Mouse (Mus musculus) adrenal gland, postnatal 10 days (tissue): ENCODE results near the gene Nfia. TPM values are rescaled to one million over a fixed set of nuclear protein-coding genes. Genes with fewer than 3 reads are reported as not detected.
A peak's percentile ranks its signal among the peaks of the same experiment; 100 is the strongest.

Experiments used
- DNase-seq: peaks from one replicate; pipeline ENCODE4 v3.0.0; 2021; ENCODE audit warnings: mixed read lengths
- total RNA-seq, 2 experiments: library from RNA; stranded (reverse); gene quantifications; 2 replicates each; pipeline ENCODE4 v1.2.3; 2021

The Nfia gene
- total RNA-seq, 2 experiments from 2014 or later = 212 to 228 TPM

DNA sequence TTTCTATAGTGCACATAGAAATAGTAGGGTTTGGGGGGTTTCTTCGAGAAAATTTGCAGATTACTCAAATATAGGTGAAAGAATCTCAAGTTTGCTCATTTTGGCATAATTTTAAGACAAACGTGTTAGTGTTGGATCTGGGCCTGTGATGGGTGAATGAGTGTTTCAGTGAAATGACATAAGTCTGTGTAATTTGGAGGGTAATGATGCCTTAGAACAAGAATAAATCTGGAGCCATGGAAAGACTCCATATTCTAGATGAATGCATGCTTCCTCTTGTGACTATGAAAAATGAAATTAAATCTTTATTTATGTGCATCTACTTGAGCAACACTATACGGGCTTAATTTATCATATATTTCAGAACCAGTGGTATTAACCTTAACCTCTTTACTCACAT is 44.2 kb downstream of the Nfia start:
- no peak for DNase-seq

DNA sequence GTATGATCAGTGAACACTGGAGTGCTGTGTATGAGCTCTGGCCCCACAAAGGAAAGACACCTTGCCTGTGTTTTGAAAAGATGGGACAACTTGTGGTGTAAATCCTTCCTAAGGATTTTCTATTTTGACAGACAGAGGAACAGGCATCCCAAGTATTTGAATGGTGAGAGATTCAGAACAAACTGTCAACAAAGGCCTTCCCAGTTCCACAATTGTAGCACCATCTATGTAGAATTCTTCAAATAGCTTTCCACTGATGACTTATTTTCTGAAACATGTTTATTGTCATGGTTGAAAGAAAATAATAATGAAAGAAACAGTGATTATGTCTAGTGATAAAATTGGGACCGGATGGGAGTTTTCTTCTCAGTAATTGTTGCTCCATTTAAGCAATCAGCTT is 45.2 kb downstream of the Nfia start:
- no peak for DNase-seq

DNA sequence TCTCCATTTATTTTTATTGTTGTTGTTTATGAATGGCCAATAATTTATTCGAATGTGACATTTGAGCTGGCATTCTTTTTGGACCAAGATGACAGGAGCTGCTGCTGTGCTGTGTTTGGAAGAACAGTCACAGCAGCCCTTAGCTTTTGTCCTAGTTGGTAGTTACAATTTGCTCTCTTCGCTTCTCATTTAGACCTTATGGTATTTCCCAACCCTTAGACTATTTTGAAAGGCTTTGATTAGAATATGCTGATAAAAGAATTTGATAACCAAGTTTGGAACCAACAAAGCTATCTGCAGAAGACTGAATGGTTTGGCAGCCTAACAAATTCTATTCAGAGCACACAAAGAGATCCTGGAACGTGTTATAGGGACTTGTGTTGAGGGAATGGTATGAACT is 46.0 kb downstream of the Nfia start:
- no peak for DNase-seq

DNA sequence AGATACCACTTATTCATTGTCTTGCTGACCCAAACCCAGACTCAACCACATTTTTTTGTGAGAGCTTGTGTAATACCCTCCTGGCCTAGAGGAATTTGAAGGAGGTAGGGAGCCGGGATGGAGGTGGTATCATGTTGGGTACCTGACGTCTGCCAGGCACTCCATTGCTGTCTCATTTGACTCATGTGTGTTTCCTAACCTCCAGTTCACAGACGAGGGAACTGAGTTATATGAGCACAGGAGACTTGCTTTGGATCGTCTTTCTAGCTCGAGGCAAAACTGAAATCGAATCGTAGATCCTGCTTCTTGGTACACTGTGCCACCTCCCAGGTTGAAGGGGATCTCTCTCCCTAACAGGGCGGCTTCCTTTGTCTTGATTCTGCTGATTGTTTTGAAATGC is 46.6 kb downstream of the Nfia start:
- no peak for DNase-seq

DNA sequence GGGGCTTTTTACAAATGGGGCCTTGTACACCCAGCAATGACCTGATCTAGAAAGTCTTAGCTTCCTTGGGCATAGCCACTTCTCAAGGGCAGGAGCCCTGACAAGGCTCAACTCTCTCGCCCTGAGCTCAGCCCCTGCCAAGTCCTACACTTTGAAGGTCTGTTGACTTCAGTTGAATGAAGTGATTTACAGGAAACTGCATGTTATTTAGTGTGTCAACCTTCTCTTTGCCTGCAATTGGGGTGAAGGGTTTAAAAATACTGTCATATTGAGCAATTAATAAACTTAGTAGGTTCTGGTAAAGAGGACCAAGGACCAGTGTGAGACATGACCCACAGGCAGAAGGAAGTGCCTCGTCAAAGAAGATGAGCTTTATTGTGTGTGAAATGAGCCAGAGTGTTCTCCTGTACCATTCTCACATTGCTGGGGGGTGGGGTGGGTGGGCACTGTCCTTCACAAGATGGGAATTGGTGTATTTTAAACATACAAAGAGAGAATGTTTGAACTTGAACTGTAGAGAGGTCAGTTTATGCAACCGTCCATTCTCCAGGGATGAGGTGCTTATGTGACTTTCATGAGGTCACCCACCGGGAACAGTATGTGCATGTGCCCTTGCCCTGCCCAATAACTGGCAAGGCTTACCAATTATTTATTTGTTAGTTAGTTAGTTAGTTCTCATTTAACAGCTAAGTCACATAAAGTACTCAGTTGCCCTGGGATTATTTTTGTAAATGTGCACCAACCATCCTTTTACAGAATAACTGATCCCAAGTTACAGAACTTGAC is 48.1 kb downstream of the Nfia start:
- peak; percentile 69 for DNase-seq

DNA sequence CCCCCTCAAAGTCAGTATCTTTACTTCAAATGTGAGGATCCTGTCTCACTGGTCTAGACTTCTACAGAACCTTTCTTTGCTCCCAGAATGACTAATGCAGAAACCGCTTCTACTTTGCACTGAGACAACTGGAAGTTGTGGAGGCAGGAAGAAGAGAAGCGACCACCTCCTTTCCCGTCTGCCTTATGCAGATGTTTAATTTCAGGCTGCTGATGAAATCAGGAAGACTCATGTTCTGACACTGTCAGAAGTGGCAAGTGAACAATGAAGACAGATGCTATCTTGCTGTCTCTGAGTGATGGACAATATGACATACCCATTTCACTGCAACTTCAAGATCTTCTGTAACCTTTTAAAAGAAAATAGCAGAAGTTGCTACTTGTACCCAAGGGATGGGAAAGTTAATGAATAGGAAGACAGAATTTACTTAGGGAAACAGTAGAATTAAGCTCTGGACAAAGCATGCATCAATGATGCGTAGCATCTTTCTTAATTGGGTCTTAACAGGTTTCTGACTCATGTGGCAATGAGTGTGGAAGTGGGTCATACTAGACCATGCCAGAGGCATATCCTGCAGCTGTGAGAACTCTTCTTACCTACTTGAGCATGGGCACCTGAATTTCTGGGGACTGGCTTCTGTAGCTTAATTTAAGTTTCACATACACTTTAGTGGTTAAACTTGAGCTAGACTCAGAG is 49.2 kb downstream of the Nfia start:
- no peak for DNase-seq

DNA sequence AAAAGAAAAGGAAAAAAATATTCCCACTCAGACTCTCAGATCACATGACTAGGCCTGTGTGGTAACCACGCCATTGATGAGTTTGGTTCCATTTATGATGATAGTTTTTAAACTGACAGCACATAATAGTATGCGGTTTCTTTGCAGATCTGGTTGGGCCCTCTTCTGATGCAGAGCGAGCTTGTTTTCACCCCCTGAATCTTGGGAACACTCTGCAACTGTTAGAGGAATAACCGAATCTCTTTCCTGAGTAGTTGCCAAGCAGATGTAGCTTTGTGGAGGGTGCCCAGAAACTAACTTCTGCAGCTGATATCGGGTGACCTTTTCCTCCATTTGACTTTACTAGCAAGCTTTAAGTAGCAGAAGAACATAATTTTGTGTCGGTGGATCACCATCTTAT is 51.0 kb downstream of the Nfia start:
- DNase-seq = no peak

DNA sequence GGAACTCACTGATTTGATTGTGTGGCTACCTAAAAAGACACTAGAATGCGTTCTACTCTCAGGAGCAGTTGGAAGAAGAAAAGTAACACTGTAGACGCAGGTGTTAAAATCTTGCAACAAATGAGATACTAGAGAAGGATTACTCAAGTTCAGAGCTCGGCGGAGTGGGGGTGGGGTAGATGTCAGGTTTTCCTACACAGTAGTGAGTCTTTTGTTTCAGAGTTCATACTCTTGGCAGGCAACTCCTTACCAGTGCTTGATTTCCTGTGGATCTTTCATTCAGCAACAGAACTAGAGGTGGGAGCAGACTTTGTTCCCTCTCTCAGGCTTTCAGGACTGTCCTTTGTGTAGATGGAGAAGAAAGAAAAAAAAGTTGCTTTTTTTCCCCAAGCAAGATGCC is 51.9 kb downstream of the Nfia start:
- no peak for DNase-seq

DNA sequence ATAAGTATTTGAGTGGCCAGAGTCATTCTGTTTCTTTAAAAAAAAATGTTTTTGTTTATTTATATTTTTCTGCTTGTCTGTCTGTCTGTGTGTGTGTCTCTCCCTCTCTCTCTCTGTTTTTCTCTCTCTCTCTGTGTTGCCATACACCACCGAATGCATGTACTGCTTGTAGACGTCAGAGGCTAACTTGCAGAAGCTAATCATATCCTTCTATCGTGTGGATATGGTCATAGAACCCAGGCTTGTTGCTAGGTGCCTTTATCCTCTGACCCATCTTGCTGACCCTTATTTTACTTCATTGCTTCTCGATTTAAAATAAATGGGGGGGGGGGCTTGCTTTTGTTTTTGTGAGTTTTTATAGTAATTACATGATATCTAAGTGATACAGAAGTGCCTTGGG is 52.9 kb downstream of the Nfia start:
- DNase-seq = no peak

DNA sequence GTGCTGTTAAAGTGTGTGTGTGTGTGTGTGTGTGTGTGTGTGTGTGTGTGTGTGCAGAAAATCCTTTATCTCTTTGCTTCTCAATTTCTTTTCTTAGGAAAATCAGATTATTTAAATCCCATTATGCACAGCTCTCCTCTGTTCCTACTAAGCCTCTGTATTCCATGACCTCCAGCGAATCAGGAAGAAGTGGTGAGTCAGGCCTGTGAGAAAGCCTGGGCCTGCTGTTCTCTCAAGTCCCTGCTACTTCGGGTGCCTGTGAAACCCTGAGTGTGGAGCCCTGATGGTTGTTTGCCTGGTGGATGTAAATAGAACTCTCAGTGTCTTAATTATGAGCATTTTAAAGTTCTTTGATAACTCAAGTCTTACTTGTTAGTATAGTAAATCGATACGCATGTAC is 53.3 kb downstream of the Nfia start:
- DNase-seq = no peak

DNA sequence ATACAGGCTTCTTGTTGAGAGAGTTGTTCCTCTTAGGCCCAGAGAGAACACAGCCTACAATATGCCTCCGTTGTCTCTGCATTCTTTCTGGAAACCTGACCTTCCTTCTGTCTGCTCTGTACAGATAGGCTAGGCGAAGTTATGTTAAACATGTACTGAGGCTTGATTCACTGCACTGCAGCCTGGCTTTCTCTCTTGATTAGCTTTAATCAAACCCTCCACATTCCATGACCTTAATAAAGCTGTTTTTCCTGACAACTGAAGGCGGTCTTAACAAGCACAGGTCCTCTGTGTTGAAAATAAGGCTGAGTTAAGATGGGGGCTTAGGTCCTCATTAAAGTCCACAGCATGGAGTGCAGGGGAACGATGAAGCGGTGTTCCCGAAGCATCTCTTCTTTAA is 54.6 kb downstream of the Nfia start:
- no peak for DNase-seq

DNA sequence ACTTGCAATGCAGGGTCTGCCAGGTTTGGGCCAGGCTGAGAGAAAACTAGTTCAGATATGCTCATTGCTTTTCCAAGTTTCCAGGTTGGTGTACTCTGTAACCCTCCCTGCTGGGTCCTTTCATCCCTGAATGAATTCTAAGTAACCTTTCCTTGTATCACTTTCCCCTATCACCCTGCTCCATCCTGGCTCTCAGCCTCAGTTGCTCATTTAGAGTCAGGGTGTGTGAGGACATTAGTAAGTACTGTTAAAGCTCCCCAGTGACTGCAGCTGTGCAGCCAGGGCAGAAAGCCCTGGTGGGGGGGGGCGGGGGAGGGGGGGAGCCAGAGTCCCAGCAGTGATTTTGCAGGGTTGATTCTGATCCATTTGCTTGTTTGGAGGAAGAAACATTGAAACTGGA is 56.0 kb downstream of the Nfia start:
- no peak for DNase-seq

DNA sequence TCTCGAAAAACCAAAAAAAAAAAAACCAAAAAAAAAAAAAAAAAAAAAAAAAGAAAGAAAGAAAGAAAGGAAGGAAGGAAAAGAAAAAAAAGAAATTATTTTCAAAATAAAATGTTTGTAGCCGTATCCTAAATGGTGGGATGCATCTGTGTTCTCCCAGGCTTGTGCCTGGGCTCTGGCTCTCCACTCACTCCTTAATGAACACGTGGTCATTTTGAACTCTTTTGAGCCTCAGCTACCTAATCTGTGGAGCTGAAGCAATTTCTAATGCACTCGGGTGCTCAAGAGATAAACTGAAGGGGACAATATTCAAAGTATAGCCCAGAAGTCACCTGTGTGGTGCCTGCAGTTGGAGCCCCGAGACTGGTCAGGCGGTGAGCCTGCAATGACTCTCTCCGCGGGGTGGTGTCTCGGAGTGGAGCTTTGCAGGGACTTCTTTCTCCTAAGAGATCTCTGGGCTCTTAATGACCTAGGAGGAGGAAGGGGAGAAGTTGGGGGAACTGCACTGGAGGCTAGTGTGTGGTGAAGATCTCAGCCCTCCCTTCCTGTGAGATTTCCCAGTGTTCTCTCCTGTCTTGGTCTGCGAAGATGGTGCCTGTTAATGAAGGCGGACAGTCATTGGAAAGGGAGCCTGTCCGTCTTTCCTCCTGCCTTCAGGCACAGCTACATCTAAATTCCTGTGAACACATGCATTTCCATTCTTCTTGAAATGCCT is 57.0 kb downstream of the Nfia start:
- no peak for DNase-seq

DNA sequence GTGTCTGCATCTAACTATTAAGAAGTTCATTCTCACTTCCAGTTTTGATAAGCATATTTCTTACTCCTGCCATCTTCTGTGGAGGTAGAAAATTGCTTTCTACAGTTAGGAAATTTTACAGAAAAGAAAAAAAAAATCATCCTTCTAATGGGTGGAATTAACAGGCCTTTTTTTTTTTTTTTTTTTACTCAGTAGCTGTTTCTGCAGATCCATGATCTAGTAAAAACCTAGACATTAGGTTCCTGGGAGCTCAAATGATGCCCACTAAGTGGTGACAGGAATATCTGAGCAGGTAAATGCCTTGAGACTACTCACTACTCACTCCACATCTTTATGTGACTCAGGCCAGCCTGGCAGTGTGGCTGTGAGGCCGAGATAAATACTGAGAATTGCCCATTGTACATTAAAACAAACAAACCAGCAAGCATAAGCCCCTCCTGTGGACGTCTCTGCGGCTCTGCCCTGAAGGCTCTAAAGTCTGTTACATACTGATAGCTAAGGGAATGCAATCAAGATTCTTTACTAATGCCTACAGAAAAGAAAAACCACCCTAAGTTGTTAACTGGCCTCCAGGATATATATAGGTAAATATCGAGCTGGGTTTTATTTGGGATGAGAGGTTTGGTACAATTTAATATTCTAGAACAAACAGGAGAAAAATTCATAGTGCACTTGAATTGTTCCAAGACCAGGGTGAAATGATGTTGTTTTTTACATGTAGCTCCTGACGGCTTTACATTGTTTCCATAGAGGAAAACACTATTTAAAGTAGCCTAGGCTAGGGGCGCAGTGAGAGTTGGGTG is 57.7 kb downstream of the Nfia start:
- DNase-seq = no peak

DNA sequence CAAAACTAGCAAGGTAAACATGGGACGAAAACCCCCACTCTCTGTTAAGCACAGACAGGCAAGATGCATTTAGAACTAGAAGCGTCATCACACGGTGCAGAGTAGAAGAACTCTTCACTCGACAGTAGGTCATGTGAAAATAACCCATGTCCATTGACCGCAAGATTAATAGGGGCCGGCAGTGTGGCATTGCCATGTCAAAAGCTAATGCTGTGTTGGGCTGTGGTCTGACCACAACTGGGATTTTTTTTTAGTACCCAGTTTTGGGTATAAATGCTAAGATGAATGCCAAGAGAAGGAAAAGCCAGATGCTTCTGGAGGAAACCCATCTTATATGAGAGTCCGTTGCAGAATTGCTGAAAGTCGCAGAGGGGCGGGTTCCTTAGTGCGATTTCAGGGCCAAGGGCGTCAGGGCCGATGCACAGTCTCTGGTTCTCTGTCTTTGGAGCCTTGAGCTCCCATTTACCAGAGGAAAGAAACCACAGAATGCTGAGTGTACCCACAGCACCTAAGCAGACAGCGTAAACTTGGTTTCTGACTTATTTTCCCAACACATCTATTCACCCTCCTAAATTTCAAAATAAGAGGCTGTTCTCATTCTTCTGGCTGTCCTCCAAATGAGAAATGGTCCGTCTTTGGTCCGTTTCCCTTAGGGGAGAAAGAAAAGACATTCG is 58.5 kb downstream of the Nfia start:
- DNase-seq = no peak

DNA sequence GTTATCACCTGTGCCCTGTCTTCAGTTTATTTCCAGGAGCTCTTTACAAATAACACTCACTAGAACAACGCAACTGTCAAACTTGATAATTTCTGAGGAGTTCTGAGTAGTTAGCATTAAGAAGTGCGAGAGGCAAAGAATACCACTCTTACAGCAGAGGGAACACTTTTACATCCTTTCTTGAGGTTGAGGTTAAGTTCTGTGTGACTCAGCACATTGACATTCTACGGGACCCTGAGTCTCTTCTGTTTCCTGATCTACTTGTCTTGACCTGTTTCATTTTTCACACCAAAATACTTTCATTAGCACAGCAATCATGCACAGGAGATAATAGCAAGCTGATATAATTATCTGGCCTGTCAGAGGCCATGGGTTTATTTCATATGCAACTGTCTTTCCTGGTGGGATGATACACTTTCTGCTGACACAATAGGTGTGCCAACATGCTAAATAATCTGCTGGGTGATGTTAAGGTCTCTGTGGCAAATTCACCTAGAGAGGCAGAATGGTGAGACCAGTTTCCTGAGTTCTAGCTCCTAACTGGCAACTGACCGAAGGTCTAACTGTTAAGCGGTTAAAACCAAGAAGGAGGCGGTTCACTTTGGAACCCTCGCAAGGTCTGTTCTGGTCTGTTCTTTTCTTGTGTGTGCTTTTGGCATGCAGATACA is 59.2 kb downstream of the Nfia start:
- DNase-seq = no peak

DNA sequence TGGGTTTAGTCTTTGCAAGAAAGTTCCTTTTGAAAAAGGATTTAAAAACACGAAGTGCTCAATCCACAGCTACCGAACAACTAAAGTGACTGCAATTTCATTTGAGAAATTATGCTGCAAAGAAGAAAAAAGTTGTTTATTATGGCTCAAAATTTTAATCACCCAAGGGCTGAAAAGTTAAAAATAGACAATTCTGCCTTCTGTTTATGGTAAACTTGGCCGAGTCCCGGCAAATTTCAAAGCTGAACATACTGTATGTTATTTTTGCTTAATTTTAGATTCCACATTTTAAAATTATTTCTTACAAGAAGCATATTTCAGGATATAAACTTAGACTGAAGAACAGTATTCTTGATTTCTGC is 59.7 kb downstream of the Nfia start:
- DNase-seq = no peak

DNA sequence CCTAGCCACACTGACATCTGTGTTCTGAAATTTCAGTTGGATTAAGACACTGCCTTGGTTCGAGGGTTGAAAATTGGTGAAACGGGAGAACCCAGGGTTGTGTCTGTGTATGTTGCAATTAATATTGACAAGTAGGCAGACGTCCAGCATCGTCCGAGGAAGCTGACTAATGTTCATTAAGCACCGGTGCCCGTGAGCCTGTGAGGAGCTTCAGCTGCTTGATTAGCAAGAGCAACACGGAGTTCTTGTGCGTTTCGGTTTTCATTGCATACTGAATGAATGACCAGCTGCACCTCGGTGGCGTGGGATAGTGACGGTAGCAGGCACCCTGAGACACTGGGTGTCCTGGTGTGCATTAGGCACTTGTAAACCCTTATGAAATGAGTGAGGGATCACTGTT is 64.3 kb downstream of the Nfia start:
- DNase-seq = peak; percentile 39

DNA sequence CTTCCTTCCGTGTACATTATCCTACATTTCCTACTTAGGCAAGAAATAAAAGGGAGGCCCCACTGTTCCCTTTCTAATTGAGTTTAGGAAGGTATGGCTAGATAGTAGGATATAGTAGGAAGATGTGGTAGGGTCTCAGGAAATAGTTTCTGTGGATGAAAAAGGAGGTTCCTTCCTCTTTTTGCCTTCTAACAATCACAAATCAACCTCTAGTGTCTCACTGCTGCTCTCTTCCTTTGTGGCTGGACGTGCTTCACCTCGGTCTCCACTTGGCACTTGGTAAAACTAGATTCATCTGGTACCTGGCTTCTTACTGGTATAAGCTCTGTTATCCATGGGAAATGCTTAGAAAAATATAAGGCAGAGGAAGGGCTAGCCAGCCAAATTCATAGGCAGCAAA is 65.2 kb downstream of the Nfia start:
- no peak for DNase-seq

DNA sequence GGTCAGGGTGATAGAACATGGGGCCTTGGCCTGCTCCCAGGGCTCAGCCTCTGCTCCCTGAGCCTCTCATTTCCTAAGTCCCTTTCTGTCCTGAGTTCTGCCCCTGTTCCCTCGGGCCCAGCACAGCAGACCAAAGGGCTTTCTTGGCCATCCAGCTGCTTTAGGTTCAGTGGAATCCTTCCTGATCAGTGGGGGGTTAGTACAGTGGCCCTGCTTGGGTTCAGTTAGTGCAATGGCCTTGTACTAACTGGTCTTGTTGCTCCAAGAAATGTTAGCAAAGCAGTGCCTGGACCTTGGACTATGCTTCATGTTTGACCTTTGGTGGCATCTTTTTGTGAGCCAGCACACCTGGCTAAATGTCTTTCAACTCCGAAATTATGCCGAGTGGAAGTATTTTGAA is 66.1 kb downstream of the Nfia start:
- peak; percentile 39 for DNase-seq

DNA sequence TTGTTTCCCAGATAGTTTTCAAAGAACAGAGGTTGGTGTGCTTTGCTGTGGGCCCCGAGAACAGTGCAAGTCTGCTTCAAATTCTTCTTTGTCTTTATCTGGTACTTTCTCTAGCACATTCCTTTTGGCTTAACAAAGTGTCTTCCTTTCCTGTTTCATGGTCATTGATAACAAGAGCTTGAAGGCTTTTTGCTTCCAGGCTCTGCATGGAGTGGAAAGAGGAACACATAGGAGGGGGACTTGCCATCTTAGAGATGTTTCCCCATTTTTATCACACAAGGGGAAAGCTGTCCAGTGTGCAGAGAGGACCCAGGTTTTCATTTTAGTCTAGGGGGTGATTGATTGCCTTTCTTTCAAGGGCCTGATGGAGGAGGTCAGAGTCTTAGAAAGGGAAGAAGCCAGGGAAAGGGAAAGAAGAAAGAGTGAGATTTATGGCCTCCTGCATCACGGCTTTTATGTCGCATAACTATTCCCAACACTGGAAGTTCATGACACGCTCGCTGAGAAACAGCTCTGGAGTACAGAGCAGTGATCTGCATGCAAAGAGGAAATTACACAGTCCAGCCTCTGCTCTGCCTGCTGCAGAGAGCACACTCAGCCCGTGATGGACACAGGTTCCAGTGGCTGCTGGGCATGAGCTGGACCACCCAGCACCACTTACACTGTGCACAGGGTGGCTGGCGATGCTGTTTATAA is 67.0 kb downstream of the Nfia start:
- no peak for DNase-seq
